8 mouse cellular contexts compared by ENCODE assay signal in the genomic region with DNA sequence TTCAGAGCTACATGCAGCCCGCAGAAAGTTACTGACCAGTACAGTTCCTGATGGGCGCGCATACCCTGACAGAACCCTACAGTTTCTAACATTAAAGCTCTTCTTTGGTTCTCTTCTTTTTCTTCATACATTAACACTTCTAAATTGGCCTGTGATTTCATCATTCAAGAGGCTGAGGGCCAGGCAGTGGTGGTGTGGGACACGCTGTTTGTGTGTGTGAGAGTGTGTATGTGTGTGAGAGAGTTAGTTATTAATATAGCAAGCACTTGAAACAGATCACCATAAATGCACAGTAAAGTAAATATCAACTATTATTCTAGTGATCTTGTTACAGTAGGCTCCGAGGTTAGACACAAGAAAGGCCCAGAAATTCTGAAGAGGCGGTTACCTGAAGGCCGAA. TPM values are rescaled to one million over a fixed set of nuclear protein-coding genes. Genes with fewer than 3 reads are reported as not detected.
DNase-seq lines count a peak whose midpoint lies in the region; ATAC-seq and TF ChIP-seq lines count a peak whose summit lies in the region.

No protein-coding gene starts in this region.

- intact Hi-C loops in heart, postnatal 36 days (cut with DNase I) = no loop called here

- peak overlapping the region; percentile 92 for H3K4me2 ChIP-seq in heart, embryonic 12.5 days
- H3K4me2 ChIP-seq in forebrain, postnatal 0 days (ENCODE audit: low read depth) = peak overlapping the region; percentile 100

- peak overlapping the region; percentile 91 for H3K9ac ChIP-seq in heart, embryonic 12.5 days
- H3K9ac ChIP-seq in ES-Bruce4 (ENCODE audit: low read depth, poor library complexity, severe bottlenecking) = peak overlapping the region; percentile 90
- H3K9ac ChIP-seq in forebrain, postnatal 0 days = peak overlapping the region; percentile 23; the same call in 1 of the 2 replicates

- ATAC-seq in heart, embryonic 12.5 days (ENCODE audit: insufficient number of reproducible peaks, low FRiP score) = 0 out of 2 replicates have a peak, but pooled peaks have one; percentile 9
- ATAC-seq in forebrain, postnatal 0 days = peak; percentile 10; the same call in 1 of the 2 replicates

- peak overlapping the region; percentile 91 for H3K4me3 ChIP-seq in heart, embryonic 12.5 days
- peak overlapping the region; percentile 91 for H3K4me3 ChIP-seq in ES-Bruce4 (ENCODE audit: low read depth, low read length)
- peak overlapping the region; percentile 62 for H3K4me3 ChIP-seq in forebrain, postnatal 0 days (ENCODE audit: low read depth, low read length)

- H3K4me1 ChIP-seq in heart, embryonic 12.5 days (replicated peaks) = peaks cover 2% of the 10 kb centered on the region; the same call in 1 of the 2 replicates
- H3K4me1 ChIP-seq in ES-Bruce4 (ENCODE audit: control insufficient read depth, insufficient read depth, low read length) = no peaks in the 10 kb centered on the region
- H3K4me1 ChIP-seq in forebrain, postnatal 0 days (ENCODE audit: insufficient read depth) = no peaks in the 10 kb centered on the region; the same call in 1 of the 2 replicates

- 0 out of 2 replicates have a peak overlapping the region, but pooled peaks have one; percentile 22 for H3K27ac ChIP-seq in heart, embryonic 12.5 days (ENCODE audit: poor library complexity, severe bottlenecking)
- H3K27ac ChIP-seq in ES-Bruce4 (ENCODE audit: insufficient read depth, low read length) = 0 out of 2 replicates have a peak overlapping the region, but pooled peaks have one; percentile 10
- H3K27ac ChIP-seq in forebrain, postnatal 0 days (ENCODE audit: low read depth, low read length) = no peak overlapping the region

- 66% methylated on average over 7 of the region's 7 CpGs for WGBS in heart, embryonic 12.5 days
- 60% methylated on average over 7 of the region's 7 CpGs for WGBS in forebrain, postnatal 0 days

- H3K9me3 ChIP-seq in heart, embryonic 12.5 days (replicated peaks) = no peaks in the 10 kb centered on the region
- no peaks in the 10 kb centered on the region for H3K9me3 ChIP-seq in ES-Bruce4 (replicated peaks; ENCODE audit: control insufficient read depth, insufficient read depth, low read length, poor library complexity, severe bottlenecking)
- no peaks in the 10 kb centered on the region for H3K9me3 ChIP-seq in forebrain, postnatal 0 days (ENCODE audit: low read length)

- TF ChIP-seq POLR2A in ES-Bruce4 (IDR thresholded peaks at IDR 0.05; ENCODE audit: insufficient read depth, low read length) = no peak

- peaks cover 32% of the 10 kb centered on the region for H3K36me3 ChIP-seq in heart, embryonic 12.5 days
- H3K36me3 ChIP-seq in ES-Bruce4 (ENCODE audit: control insufficient read depth, insufficient read depth, low read length, poor library complexity, severe bottlenecking) = peaks cover 28% of the 10 kb centered on the region
- no peaks in the 10 kb centered on the region for H3K36me3 ChIP-seq in forebrain, postnatal 0 days (ENCODE audit: insufficient read depth)

- TF ChIP-seq EP300 in ES-Bruce4 (IDR thresholded peaks at IDR 0.05; ENCODE audit: insufficient read depth, low read depth, low read length) = no peak

- no peak for DNase-seq in heart, postnatal 36 days
- no peak for DNase-seq in forebrain, postnatal 0 days
- DNase-seq in lung, postnatal 36 days = peak; percentile 4
- no peak for DNase-seq in right cerebral cortex, adult 18-20 months
- DNase-seq in adrenal gland, adult 18-20 months (ENCODE audit: low spot score in 2 of 2) = no peak
- DNase-seq in thymus, postnatal 36 days = no peak

- TF ChIP-seq CTCF in ES-Bruce4 (IDR thresholded peaks at IDR 0.05; ENCODE audit: low read depth, low read length) = no peak
- no peak for TF ChIP-seq CTCF in forebrain, postnatal 0 days (IDR thresholded peaks at IDR 0.05; ENCODE audit: low read depth)

- H3K27me3 ChIP-seq in heart, embryonic 12.5 days (replicated peaks) = no peaks in the 10 kb centered on the region
- no peaks in the 10 kb centered on the region for H3K27me3 ChIP-seq in ES-Bruce4 (ENCODE audit: control insufficient read depth, insufficient read depth, low read length, poor library complexity, severe bottlenecking)
- H3K27me3 ChIP-seq in forebrain, postnatal 0 days (ENCODE audit: insufficient read depth, low read length) = no peaks in the 10 kb centered on the region

RNA-seq across cellular contexts. Expression of gene Spag5, which starts 0.4 kb away (rescaled TPM):
- polyA plus RNA-seq in heart, embryonic 12.5 days (2016; fragmentation: Nextera tagmentation; extraction: Ambion mirVana) = 27.2 and 34.0 TPM in 2 replicates
- total RNA-seq in heart, postnatal 36 days (2021) = under 1 TPM; 0.54 to 0.58 TPM
- polyA plus RNA-seq in ES-Bruce4 (2011; ENCODE audit: insufficient read depth, insufficient read length, low read depth, missing spikeins) = 66.9 and 68.8 TPM in 2 replicates
- total RNA-seq in forebrain, postnatal 0 days (2014; rRNA removed) = 5.7 and 6.5 TPM in 2 replicates
- polyA plus RNA-seq in forebrain, postnatal 0 days (2015; fragmentation: Nextera tagmentation; extraction: Ambion mirVana) = 3.5 and 4.8 TPM in 2 replicates
- 1 to 10 TPM; 1.9 to 4.3 TPM for total RNA-seq in adrenal gland, adult 18-20 months (2021)

RNA-seq across cellular contexts. Expression of gene BC030499, which starts 10.3 kb away (rescaled TPM):
- 0.54 TPM in 1 of 2 replicates, not detected in the other for polyA plus RNA-seq in heart, embryonic 12.5 days (2016; fragmentation: Nextera tagmentation; extraction: Ambion mirVana)
- under 1 TPM; 0.50 to 0.62 TPM for total RNA-seq in heart, postnatal 36 days (2021)
- polyA plus RNA-seq in ES-Bruce4 (2011; ENCODE audit: insufficient read depth, insufficient read length, low read depth, missing spikeins) = 0.75 and 1.1 TPM in 2 replicates
- 0.38 and 0.62 TPM in 2 replicates for total RNA-seq in forebrain, postnatal 0 days (2014; rRNA removed)
- polyA plus RNA-seq in forebrain, postnatal 0 days (2015; fragmentation: Nextera tagmentation; extraction: Ambion mirVana) = not detected in 2 replicates
- under 1 TPM; 0.46 to 0.54 TPM for total RNA-seq in adrenal gland, adult 18-20 months (2021)

RNA-seq across cellular contexts. Expression of gene Aldoc, which starts 21.9 kb away (rescaled TPM):
- polyA plus RNA-seq in heart, embryonic 12.5 days (2016; fragmentation: Nextera tagmentation; extraction: Ambion mirVana) = 10.0 and 12.6 TPM in 2 replicates
- 1 to 10 TPM in 1 of 2 experiments, under 1 TPM in 1; 0.68 to 1.6 TPM for total RNA-seq in heart, postnatal 36 days (2021)
- 32.5 and 55.1 TPM in 2 replicates for polyA plus RNA-seq in ES-Bruce4 (2011; ENCODE audit: insufficient read depth, insufficient read length, low read depth, missing spikeins)
- total RNA-seq in forebrain, postnatal 0 days (2014; rRNA removed) = 187 and 207 TPM in 2 replicates
- 182 and 219 TPM in 2 replicates for polyA plus RNA-seq in forebrain, postnatal 0 days (2015; fragmentation: Nextera tagmentation; extraction: Ambion mirVana)
- 10 to 100 TPM; 20.8 to 26.9 TPM for total RNA-seq in adrenal gland, adult 18-20 months (2021)

RNA-seq across cellular contexts. Expression of gene Pigs, which starts 27.3 kb away (rescaled TPM):
- polyA plus RNA-seq in heart, embryonic 12.5 days (2016; fragmentation: Nextera tagmentation; extraction: Ambion mirVana) = 71.4 and 75.6 TPM in 2 replicates
- total RNA-seq in heart, postnatal 36 days (2021) = 10 to 100 TPM; 22.7 to 24.1 TPM
- 24.2 and 29.5 TPM in 2 replicates for polyA plus RNA-seq in ES-Bruce4 (2011; ENCODE audit: insufficient read depth, insufficient read length, low read depth, missing spikeins)
- total RNA-seq in forebrain, postnatal 0 days (2014; rRNA removed) = 33.0 and 43.1 TPM in 2 replicates
- polyA plus RNA-seq in forebrain, postnatal 0 days (2015; fragmentation: Nextera tagmentation; extraction: Ambion mirVana) = 63.7 and 76.8 TPM in 2 replicates
- 10 to 100 TPM; 56.2 to 62.4 TPM for total RNA-seq in adrenal gland, adult 18-20 months (2021)

RNA-seq across cellular contexts. Expression of gene 2610507B11Rik, which starts 39.4 kb away (rescaled TPM):
- 83.1 and 91.0 TPM in 2 replicates for polyA plus RNA-seq in heart, embryonic 12.5 days (2016; fragmentation: Nextera tagmentation; extraction: Ambion mirVana)
- total RNA-seq in heart, postnatal 36 days (2021) = 100 to 1,000 TPM; 187 to 210 TPM
- 108 and 112 TPM in 2 replicates for polyA plus RNA-seq in ES-Bruce4 (2011; ENCODE audit: insufficient read depth, insufficient read length, low read depth, missing spikeins)
- total RNA-seq in forebrain, postnatal 0 days (2014; rRNA removed) = 58.6 and 70.2 TPM in 2 replicates
- polyA plus RNA-seq in forebrain, postnatal 0 days (2015; fragmentation: Nextera tagmentation; extraction: Ambion mirVana) = 34.6 and 49.4 TPM in 2 replicates
- 100 to 1,000 TPM; 168 to 185 TPM for total RNA-seq in adrenal gland, adult 18-20 months (2021)

Comparison
In these comparisons a context has a peak if more than half of its experiments do, and no peak if none do; other contexts are left out.
1. H3K9ac ChIP-seq: peak in every context shown above with its lines; median percentile 91 in heart, embryonic 12.5 days; 90 in ES-Bruce4; 23 in forebrain, postnatal 0 days.
2. RNA of gene Aldoc, which starts 21.9 kb away (total RNA-seq): 187 to 207 TPM in forebrain, postnatal 0 days and 20.8 to 26.9 TPM in adrenal gland, adult 18-20 months; 0.68 to 1.6 TPM in heart, postnatal 36 days; every median in the first group is over 4 times any median in the second.
3. Peak in every context shown above with its lines, with median percentiles within 50 percentile points of each other: H3K4me3 ChIP-seq.